ENCODE assay signal across 9 mouse cellular contexts in genomic region chr8:111739604-111740003, GRCm38 (mm10). TPM values are rescaled to one million over a fixed set of nuclear protein-coding genes. Genes with fewer than 3 reads are reported as not detected.
DNase-seq lines count a peak whose midpoint lies in the region; ATAC-seq and TF ChIP-seq lines count a peak whose summit lies in the region.
"Had no signal": no experiment of that assay in that cellular context is flagged by ENCODE, and none has a peak within 500 bp of the region (broad histone marks: within the 10 kb centered on the region; RNA-seq: fewer than 3 reads in every experiment).

No protein-coding gene starts in this region.

- H3K27ac ChIP-seq in lung, postnatal 0 days (ENCODE audit: low read length) = peak overlapping the region; percentile 69
- H3K27ac ChIP-seq in intestine, embryonic 15.5 days = peak overlapping the region; percentile 37; the same call in 1 of the 2 replicates
- H3K27ac ChIP-seq in stomach, embryonic 15.5 days = no peak overlapping the region

- peak; percentile 2; the same call in 1 of the 2 replicates for ATAC-seq in lung, postnatal 0 days
- no peak for ATAC-seq in intestine, embryonic 15.5 days
- ATAC-seq in stomach, embryonic 15.5 days (ENCODE audit: insufficient read depth, low FRiP score, low read depth) = no peak
- ATAC-seq: CD4-positive, CD25-positive, alpha-beta regulatory T cell, adult 4 months had no signal

- H3K4me3 ChIP-seq in lung, postnatal 0 days (ENCODE audit: low read depth, low read length) = no peak overlapping the region
- H3K4me3 ChIP-seq in intestine, embryonic 15.5 days (replicated peaks) = no peak overlapping the region
- no peak overlapping the region for H3K4me3 ChIP-seq in stomach, embryonic 15.5 days (replicated peaks)

- no peak for TF ChIP-seq EP300 in lung, postnatal 0 days (IDR thresholded peaks at IDR 0.05)

- peak overlapping the region; percentile 0; the same call in 1 of the 2 replicates for H3K4me2 ChIP-seq in lung, postnatal 0 days (replicated peaks; ENCODE audit: low read depth, low read length)
- peak overlapping the region; percentile 37 for H3K4me2 ChIP-seq in intestine, embryonic 15.5 days (replicated peaks)
- H3K4me2 ChIP-seq in stomach, embryonic 15.5 days = 0 out of 2 replicates have a peak overlapping the region, but pooled peaks have one; percentile 5

- DNase-seq in cerebellum, adult 9-10 months = peak; percentile 42
- no peak for DNase-seq in cerebellum, postnatal 4 days (ENCODE audit: low spot score in 2 of 2)
- peak; percentile 40 for DNase-seq in lung, postnatal 0 days (ENCODE audit: low spot score)
- no peak for DNase-seq in lung, adult 18-20 months
- no peak for DNase-seq in adipocyte (ENCODE audit: low spot score)
- DNase-seq in thymus, adult 18-20 months = no peak

- H3K9me3 ChIP-seq in lung, postnatal 0 days (ENCODE audit: low read length) = no peaks in the 10 kb centered on the region
- no peaks in the 10 kb centered on the region for H3K9me3 ChIP-seq in intestine, embryonic 15.5 days
- no peaks in the 10 kb centered on the region for H3K9me3 ChIP-seq in stomach, embryonic 15.5 days

- H3K36me3 ChIP-seq in lung, postnatal 0 days (ENCODE audit: insufficient read depth, low read length) = no peaks in the 10 kb centered on the region
- no peaks in the 10 kb centered on the region for H3K36me3 ChIP-seq in intestine, embryonic 15.5 days
- no peaks in the 10 kb centered on the region for H3K36me3 ChIP-seq in stomach, embryonic 15.5 days

- H3K4me1 ChIP-seq in lung, postnatal 0 days (ENCODE audit: insufficient read depth, low read depth, low read length) = peaks cover 61% of the 10 kb centered on the region
- H3K4me1 ChIP-seq in intestine, embryonic 15.5 days (replicated peaks) = peaks cover 82% of the 10 kb centered on the region
- peaks cover 75% of the 10 kb centered on the region for H3K4me1 ChIP-seq in stomach, embryonic 15.5 days

- no peaks in the 10 kb centered on the region for H3K27me3 ChIP-seq in lung, postnatal 0 days (replicated peaks; ENCODE audit: insufficient read depth, low read length)
- no peaks in the 10 kb centered on the region for H3K27me3 ChIP-seq in intestine, embryonic 15.5 days (replicated peaks)
- no peaks in the 10 kb centered on the region for H3K27me3 ChIP-seq in stomach, embryonic 15.5 days (replicated peaks)

- 43% methylated on average over 7 of the region's 7 CpGs for WGBS in lung, postnatal 0 days
- WGBS in intestine, embryonic 15.5 days = 38% methylated on average over 7 of the region's 7 CpGs
- WGBS in stomach, embryonic 15.5 days = 46% methylated on average over 7 of the region's 7 CpGs

- H3K9ac ChIP-seq in lung, postnatal 0 days (replicated peaks; ENCODE audit: low read depth) = no peak overlapping the region
- H3K9ac ChIP-seq in intestine, embryonic 15.5 days = 0 out of 2 replicates have a peak overlapping the region, but pooled peaks have one; percentile 5
- 0 out of 2 replicates have a peak overlapping the region, but pooled peaks have one; percentile 7 for H3K9ac ChIP-seq in stomach, embryonic 15.5 days

- peak; percentile 63 for TF ChIP-seq CTCF in lung, postnatal 0 days (IDR thresholded peaks at IDR 0.05)

RNA-seq across cellular contexts. Expression of gene Bcar1, which starts 4.0 kb away (rescaled TPM):
- polyA plus RNA-seq in lung, postnatal 0 days (2015; fragmentation: Nextera tagmentation; extraction: Ambion mirVana) = 29.3 and 34.2 TPM in 2 replicates
- 40.8 and 44.2 TPM in 2 replicates for polyA plus RNA-seq in intestine, embryonic 15.5 days (2015; fragmentation: Nextera tagmentation; extraction: Ambion mirVana)
- polyA plus RNA-seq in stomach, embryonic 15.5 days (2015; fragmentation: Nextera tagmentation; extraction: Ambion mirVana) = 38.7 and 39.7 TPM in 2 replicates

RNA-seq across cellular contexts. Expression of gene Ctrb1, which starts 48.8 kb away (rescaled TPM):
- not detected in 2 replicates for polyA plus RNA-seq in lung, postnatal 0 days (2015; fragmentation: Nextera tagmentation; extraction: Ambion mirVana)
- 1,145 and 3,143 TPM in 2 replicates for polyA plus RNA-seq in intestine, embryonic 15.5 days (2015; fragmentation: Nextera tagmentation; extraction: Ambion mirVana)
- 3,283 and 4,119 TPM in 2 replicates for polyA plus RNA-seq in stomach, embryonic 15.5 days (2015; fragmentation: Nextera tagmentation; extraction: Ambion mirVana)
- polyA plus RNA-seq: CD4-positive, CD25-positive, alpha-beta regulatory T cell, adult 4 months had no signal

Comparison
In these comparisons a context has a peak if more than half of its experiments do, and no peak if none do; other contexts are left out.
1. DNase-seq: peak in cerebellum, adult 9-10 months (single experiment) and lung, postnatal 0 days (single experiment); none in cerebellum, postnatal 4 days (0 of 2), lung, adult 18-20 months (0 of 2), adipocyte (single experiment) and thymus, adult 18-20 months (0 of 2).
2. RNA of gene Ctrb1, which starts 48.8 kb away (polyA plus RNA-seq): 3,283 to 4,119 TPM in stomach, embryonic 15.5 days and 1,145 to 3,143 TPM in intestine, embryonic 15.5 days; not detected in lung, postnatal 0 days; every median in the first group is over 1,000 times any median in the second.
3. Peak in every context shown above with its lines, with median percentiles within 50 percentile points of each other: H3K4me2 ChIP-seq.